Mouse (Mus musculus): ENCODE measurements around the gene Elp1. TPM values are rescaled to one million over a fixed set of nuclear protein-coding genes. Genes with fewer than 3 reads are reported as not detected.

Elp1 gene
- polyA plus RNA-seq, 1 experiment, result 4.6 TPM

- no peak for TF ChIP-seq GATA1 (IDR thresholded peaks at IDR 0.05; ENCODE audit: low read length)
These were observed 13.0 kb upstream of the Elp1 start for GRCm38 (mm10) chr4:56815131-56815530.

- no peak for TF ChIP-seq GATA1 (IDR thresholded peaks at IDR 0.05; ENCODE audit: low read length)
These were observed 10.0 kb upstream of the Elp1 start for GRCm38 (mm10) chr4:56812096-56812495.

GRCm38 (mm10) chr4:56811642-56812041 lies 9.5 kb upstream of the Elp1 start:
- no peak for TF ChIP-seq GATA1 (IDR thresholded peaks at IDR 0.05; ENCODE audit: low read length)

GRCm38 (mm10) chr4:56809050-56809449 lies 6.9 kb upstream of the Elp1 start:
- TF ChIP-seq GATA1 (IDR thresholded peaks at IDR 0.05; ENCODE audit: low read length), result no peak

DNA sequence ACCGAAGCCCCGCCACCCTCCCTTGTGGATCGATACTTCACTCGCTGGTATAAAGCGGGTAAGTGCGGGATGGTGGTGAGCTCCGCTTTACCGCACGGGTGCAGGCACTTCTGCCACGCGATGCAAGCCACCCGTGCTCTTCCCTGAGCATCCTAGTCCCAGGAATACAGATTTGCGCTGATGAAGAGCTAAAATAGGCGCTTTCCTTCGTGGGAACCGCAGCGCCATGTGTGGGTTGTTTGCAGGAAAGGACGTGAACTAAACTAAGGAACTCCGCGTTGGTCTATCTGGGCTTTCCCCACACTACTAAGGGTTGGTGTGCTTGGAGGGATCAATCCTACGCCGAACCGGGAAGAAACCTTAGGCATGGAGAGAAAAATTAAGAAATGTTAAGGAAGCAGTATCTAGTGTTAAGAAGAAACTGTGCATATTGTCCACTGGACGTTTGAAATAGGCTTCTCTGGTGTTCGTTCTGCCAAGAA lies 579 bp upstream of the Elp1 start:
- no peak for TF ChIP-seq GATA1 (IDR thresholded peaks at IDR 0.05; ENCODE audit: low read length)

DNA sequence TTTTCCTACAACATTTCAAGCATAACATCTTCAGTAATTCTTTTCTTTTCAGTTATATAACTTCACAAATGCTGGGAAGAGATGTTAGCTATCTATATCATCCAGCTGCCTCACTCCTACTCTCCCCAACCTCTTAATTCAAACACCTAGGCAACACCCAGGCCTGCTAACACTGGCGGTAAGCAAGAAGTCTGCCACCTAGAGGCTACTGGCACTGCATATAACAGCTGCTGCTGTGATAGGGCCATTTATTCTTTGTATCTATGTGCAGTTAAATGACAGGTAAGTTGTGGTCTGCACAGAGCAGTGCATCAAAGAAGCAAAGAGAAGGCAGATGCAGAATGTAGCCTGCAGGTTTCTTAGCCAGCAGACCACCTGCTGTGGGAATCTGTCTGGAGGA lies 10.8 kb downstream of the Elp1 start:
- no peak for TF ChIP-seq GATA1 (IDR thresholded peaks at IDR 0.05; ENCODE audit: low read length)

DNA sequence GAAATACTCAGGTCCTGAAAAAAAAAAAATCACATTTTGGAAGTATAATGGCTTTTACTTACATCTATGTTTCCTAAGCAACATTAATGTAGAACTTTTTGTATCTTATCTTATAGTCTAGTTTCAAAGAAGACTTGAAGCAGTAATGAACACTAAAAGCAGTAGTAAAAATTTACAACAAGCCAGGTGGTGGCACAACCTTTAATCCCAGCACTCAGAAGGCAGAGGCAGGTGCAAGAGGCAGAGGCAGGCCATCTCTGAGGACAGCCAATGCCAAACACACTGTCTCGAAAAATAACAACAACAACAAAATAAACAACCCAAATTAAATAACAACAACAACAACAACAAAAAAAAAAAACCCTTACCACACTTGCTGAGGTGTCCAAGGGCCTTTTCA lies 31.1 kb downstream of the Elp1 start:
- TF ChIP-seq GATA1 (IDR thresholded peaks at IDR 0.05; ENCODE audit: low read length), result no peak

DNA sequence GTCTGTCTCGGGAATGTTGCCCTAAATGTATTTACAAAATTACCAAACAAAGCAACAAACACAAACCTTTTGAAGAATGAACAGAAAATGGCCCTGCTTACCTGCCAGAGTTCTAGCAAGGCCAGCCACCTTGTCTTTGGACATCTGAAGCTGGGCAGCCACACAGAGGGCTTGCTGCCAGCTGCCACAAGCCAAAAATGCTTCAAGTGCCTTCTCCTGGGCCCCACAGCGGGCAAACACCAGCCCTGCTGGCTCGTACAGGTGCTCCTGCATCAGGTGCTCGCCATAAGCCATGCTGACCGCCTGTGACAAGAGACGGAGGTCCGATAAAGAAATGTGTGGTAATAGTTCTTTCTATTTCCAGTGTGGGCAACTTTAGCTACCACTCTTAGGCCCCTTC lies 33.2 kb downstream of the Elp1 start:
- TF ChIP-seq GATA1 (IDR thresholded peaks at IDR 0.05; ENCODE audit: low read length), result no peak

GRCm38 (mm10) chr4:56767861-56768284 lies 34.3 kb downstream of the Elp1 start:
- TF ChIP-seq GATA1 (IDR thresholded peaks at IDR 0.05; ENCODE audit: low read length), result no peak

- no peak for TF ChIP-seq GATA1 (IDR thresholded peaks at IDR 0.05; ENCODE audit: low read length)
These were observed 44.4 kb downstream of the Elp1 start for GRCm38 (mm10) chr4:56757693-56758092.

GRCm38 (mm10) chr4:56756966-56757600 lies 45.0 kb downstream of the Elp1 start:
- TF ChIP-seq GATA1 (IDR thresholded peaks at IDR 0.05; ENCODE audit: low read length), result no peak

DNA sequence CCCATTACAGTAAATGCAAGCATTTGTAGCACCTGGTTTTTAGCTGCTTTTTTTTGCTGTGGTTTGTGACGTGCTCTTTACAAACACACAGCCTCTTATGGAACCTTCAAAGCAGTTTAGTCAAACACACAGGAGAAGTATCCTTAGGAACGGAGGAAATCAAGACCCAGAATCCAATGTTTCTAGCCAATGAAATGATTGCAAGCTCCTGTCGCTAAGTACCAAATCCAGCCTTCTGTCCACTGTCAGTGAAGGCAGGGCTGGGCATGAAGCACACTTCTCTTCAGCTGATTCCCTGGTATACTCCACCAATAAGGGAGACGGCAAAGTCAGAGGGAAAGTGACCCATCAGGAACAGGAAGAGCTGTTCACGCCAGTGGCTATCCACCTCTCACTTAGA lies 46.1 kb downstream of the Elp1 start:
- no peak for TF ChIP-seq GATA1 (IDR thresholded peaks at IDR 0.05; ENCODE audit: low read length)

GRCm38 (mm10) chr4:56747456-56747855 lies 54.7 kb downstream of the Elp1 start:
- no peak for TF ChIP-seq GATA1 (IDR thresholded peaks at IDR 0.05; ENCODE audit: low read length)

- no peak for TF ChIP-seq GATA1 (IDR thresholded peaks at IDR 0.05; ENCODE audit: low read length)
These were observed 55.8 kb downstream of the Elp1 start for GRCm38 (mm10) chr4:56746345-56746744.

DNA sequence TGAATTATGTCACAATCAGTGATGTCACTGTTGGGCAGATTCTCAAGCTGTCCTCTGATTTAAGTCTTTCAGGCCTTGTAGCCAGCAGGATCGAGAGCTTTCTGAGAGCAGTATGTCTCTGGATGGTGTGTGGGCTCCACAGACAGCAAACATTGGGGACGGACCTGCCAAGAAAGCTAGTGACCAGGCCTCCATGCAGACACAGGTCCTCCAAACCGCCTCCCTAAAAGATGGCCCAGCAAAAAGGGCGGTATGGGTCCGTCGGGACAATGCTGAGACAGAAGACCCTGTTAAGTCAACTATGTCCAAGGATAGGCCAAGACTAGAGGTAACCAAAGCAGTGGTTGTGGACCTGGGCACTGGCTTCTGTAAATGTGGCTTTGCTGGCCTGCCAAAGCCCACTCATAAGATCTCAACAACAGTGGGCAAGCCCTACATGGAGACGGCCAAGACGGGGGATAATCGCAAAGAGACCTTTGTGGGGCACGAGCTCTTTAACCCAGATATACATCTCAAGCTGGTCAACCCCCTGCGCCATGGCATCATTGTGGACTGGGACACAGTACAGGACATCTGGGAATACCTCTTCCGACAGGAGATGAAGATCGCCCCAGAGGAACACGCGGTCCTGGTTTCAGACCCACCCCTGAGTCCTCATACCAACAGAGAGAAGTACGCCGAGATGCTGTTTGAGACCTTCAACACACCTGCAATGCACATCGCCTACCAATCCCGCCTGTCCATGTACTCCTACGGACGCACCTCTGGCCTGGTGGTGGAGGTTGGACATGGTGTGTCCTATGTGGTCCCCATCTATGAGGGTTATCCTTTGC lies 58.6 kb downstream of the Elp1 start, which contains the start of gene Actl7a:
Actl7a (plus strand) TSS at position 51 of the 833 bp plus-strand sequence.
- no peak for TF ChIP-seq GATA1 (IDR thresholded peaks at IDR 0.05; ENCODE audit: low read length)

DNA sequence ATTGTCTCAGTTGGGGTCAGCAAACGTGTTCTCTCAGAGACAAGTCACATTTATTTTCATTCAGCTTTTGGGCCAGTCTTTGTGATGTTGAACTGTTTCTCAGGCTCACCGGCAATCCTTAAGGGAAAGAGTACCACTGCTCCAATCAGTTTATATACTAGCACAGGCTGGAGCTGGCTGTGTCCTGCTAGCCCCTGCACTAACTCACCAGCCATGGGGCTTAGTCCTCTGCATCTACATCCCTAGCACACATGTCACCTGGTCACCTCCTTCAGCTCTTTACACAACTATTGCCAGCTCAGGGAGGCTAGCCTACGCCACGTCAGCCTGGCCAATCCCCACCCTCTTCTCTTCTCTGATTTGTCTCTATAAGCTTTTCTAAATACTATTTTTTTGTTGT lies 59.4 kb downstream of the Elp1 start:
- TF ChIP-seq GATA1 (IDR thresholded peaks at IDR 0.05; ENCODE audit: low read length), result no peak

GRCm38 (mm10) chr4:56741041-56741493 lies 61.1 kb downstream of the Elp1 start, which contains the start of gene Actl7b:
Gene Actl7b (minus strand): TSS chr4:56741443.
- no peak for TF ChIP-seq GATA1 (IDR thresholded peaks at IDR 0.05; ENCODE audit: low read length)

Measured in G1E-ER4 (cell line).